Mouse (Mus musculus): ENCODE data around the gene Osgep. TPM values are rescaled to one million over a fixed set of nuclear protein-coding genes. Genes with fewer than 3 reads are reported as not detected.

Osgep gene
- 40.7 TPM for total RNA-seq (2023)

GRCm38 (mm10) chr14:50924281-50925064 is at the start of gene Osgep, which contains the start of gene Apex1:
Gene Osgep (minus strand): TSS chr14:50924893.
Gene Apex1 (plus strand): TSS chr14:50924968.

GRCm38 (mm10) chr14:50955942-50956508 is 31.3 kb upstream of the Osgep start, which contains the start of gene Pnp2:
Gene Pnp2 (plus strand): TSS chr14:50955992.

GRCm38 (mm10) chr14:50943932-50944667 is 19.4 kb upstream of the Osgep start, which contains the start of gene Gm49342:
Gene Gm49342 (plus strand): TSS chr14:50944517.

GRCm38 (mm10) chr14:50930754-50931492 is 6.2 kb upstream of the Osgep start, which contains the start of the genes Pip4p1 and Pnp:
Gene Pip4p1 (minus strand): TSS chr14:50930856.
Gene Pnp (plus strand): TSS chr14:50931082.

GRCm38 (mm10) chr14:50897374-50897765 is 27.3 kb downstream of the Osgep start, which contains the start of gene Klhl33:
Gene Klhl33 (minus strand): TSS chr14:50897507.

GRCm38 (mm10) chr14:50869889-50870804 is 54.5 kb downstream of the Osgep start, which contains the start of gene Tep1:
Gene Tep1 (minus strand): TSS chr14:50870560.

Other genes with a start within 250 kb of the Osgep start
- not detected for gene Olfr747, start 231.7 kb downstream of the Osgep start, total RNA-seq (2023)
- not detected for gene Olfr748, start 217.5 kb downstream of the Osgep start, total RNA-seq (2023)
- gene Olfr749, start 179.8 kb downstream of the Osgep start, total RNA-seq (2023): not detected
- 79.6 TPM for gene Ttc5, start 139.4 kb downstream of the Osgep start, total RNA-seq (2023)
- gene Ccnb1ip1, start 117.2 kb downstream of the Osgep start, total RNA-seq (2023): not detected
- 44.2 TPM for gene Parp2, start 117.1 kb downstream of the Osgep start, total RNA-seq (2023)
- 34.1 TPM for gene Tep1, start 54.3 kb downstream of the Osgep start, total RNA-seq (2023)
- not detected for gene Klhl33, start 27.4 kb downstream of the Osgep start, total RNA-seq (2023)
- 49.0 TPM for gene Apex1, start 75 bp upstream of the Osgep start, total RNA-seq (2023)
- gene Pip4p1, start 6.0 kb upstream of the Osgep start, total RNA-seq (2023): 104 TPM
- 18.1 TPM for gene Pnp, start 6.2 kb upstream of the Osgep start, total RNA-seq (2023)
- gene Gm49342, start 19.6 kb upstream of the Osgep start, total RNA-seq (2023): 20.5 TPM
- gene Pnp2, start 31.1 kb upstream of the Osgep start, total RNA-seq (2023): 1.0 TPM
- gene Rnase10, start 82.9 kb upstream of the Osgep start, total RNA-seq (2023): not detected
- not detected for gene Rnase9, start 117.0 kb upstream of the Osgep start, total RNA-seq (2023)
- not detected for gene Rnase11, start 125.3 kb upstream of the Osgep start, total RNA-seq (2023)
- not detected for gene Rnase12, start 132.8 kb upstream of the Osgep start, total RNA-seq (2023)
- not detected for gene Olfr750, start 149.5 kb upstream of the Osgep start, total RNA-seq (2023)
- 2.4 TPM for gene Rnase4, start 166.2 kb upstream of the Osgep start, total RNA-seq (2023)
- gene Ang, start 166.3 kb upstream of the Osgep start, total RNA-seq (2023): 2.6 TPM
- not detected for gene Eddm3b, start 189.5 kb upstream of the Osgep start, total RNA-seq (2023)
- 3.4 TPM for gene Rnase6, start 199.0 kb upstream of the Osgep start, total RNA-seq (2023)
- not detected for gene Rnase1, start 221.9 kb upstream of the Osgep start, total RNA-seq (2023)
- gene Rnase2b, start 237.4 kb upstream of the Osgep start, total RNA-seq (2023): not detected